ENCODE assay signal across 17 mouse cellular contexts in genomic region chr1:137178231-137178630, GRCm38 (mm10).
"Had no signal": no experiment of that assay in that cellular context is flagged by ENCODE, and none has a peak within 500 bp of the region (broad histone marks: within the 10 kb centered on the region; RNA-seq: fewer than 3 reads in every experiment).

No protein-coding gene starts in this region.

- H3K9me3 ChIP-seq: neural tube, embryonic 12.5 days; neural tube, embryonic 13.5 days; neural tube, embryonic 15.5 days; stomach, embryonic 15.5 days had no signal

- H3K27me3 ChIP-seq: neural tube, embryonic 12.5 days; neural tube, embryonic 13.5 days; neural tube, embryonic 15.5 days; stomach, embryonic 15.5 days had no signal

- H3K27ac ChIP-seq: neural tube, embryonic 12.5 days; neural tube, embryonic 13.5 days; neural tube, embryonic 15.5 days; stomach, embryonic 15.5 days; stomach, postnatal 0 days had no signal

- H3K4me1 ChIP-seq: stomach, embryonic 15.5 days had no signal

- DNase-seq: retina, postnatal 1 day; right cerebral cortex, adult 18-20 months; right cerebral cortex, postnatal 14 days; right cerebral cortex, postnatal 25 days; right cerebral cortex, postnatal 4 days; spleen, adult 18-20 months; thymus, adult 18-20 months; thymus, adult 2 months; thymus, postnatal 14 days; thymus, postnatal 25 days; thymus, postnatal 36 days; thymus, postnatal 4 days had no signal

- H3K4me3 ChIP-seq: neural tube, embryonic 12.5 days; neural tube, embryonic 13.5 days; neural tube, embryonic 15.5 days; stomach, embryonic 15.5 days had no signal

- H3K36me3 ChIP-seq: neural tube, embryonic 12.5 days; neural tube, embryonic 13.5 days; neural tube, embryonic 15.5 days; stomach, embryonic 15.5 days had no signal

- H3K9ac ChIP-seq: neural tube, embryonic 12.5 days; neural tube, embryonic 13.5 days; neural tube, embryonic 15.5 days; stomach, embryonic 15.5 days had no signal

- H3K4me2 ChIP-seq: neural tube, embryonic 12.5 days; neural tube, embryonic 13.5 days; neural tube, embryonic 15.5 days; stomach, embryonic 15.5 days had no signal
